Mouse (Mus musculus) myocyte (in vitro differentiated cells): ENCODE measurements around the gene Mroh8. TPM values are rescaled to one million over a fixed set of nuclear protein-coding genes. Genes with fewer than 3 reads are reported as not detected.

Experiments
- H3K27me3 ChIP-seq: one replicate; pipeline ENCODE4 v1.6.1; 2011; ENCODE audit not compliant: control insufficient read depth, insufficient read depth, insufficient read length
- H3K36me3 ChIP-seq: one replicate; pipeline ENCODE4 v1.6.1; 2011; ENCODE audit not compliant: control insufficient read depth, insufficient read depth
- H3K4me2 ChIP-seq: one replicate; pipeline ENCODE4 v1.6.1; 2011; ENCODE audit warnings: low read depth, control low read depth
- H3K4me3 ChIP-seq: one replicate; pipeline ENCODE4 v1.5.1; 2011; ENCODE audit warnings: mild to moderate bottlenecking, control low read depth, moderate library complexity
- H3K79me2 ChIP-seq: one replicate; pipeline ENCODE4 v1.6.1; 2011; ENCODE audit not compliant: control insufficient read depth, insufficient read depth
- H3ac ChIP-seq: one replicate; pipeline ENCODE4 v1.6.1; 2011; ENCODE audit not compliant: control insufficient read depth, insufficient read length
- CEBPB ChIP-seq: IDR thresholded peaks from 2 replicates; pipeline ENCODE4 v1.6.1; 2011; ENCODE audit warnings: mild to moderate bottlenecking, moderate library complexity; ENCODE audit not compliant: poor library complexity, insufficient read depth, severe bottlenecking
- E2F4 ChIP-seq: IDR thresholded peaks from one replicate; pipeline ENCODE4 v1.6.1; 2011; ENCODE audit warnings: mild to moderate bottlenecking, control low read depth, moderate library complexity; ENCODE audit not compliant: insufficient read depth
- MAX ChIP-seq: IDR thresholded peaks from one replicate; pipeline ENCODE4 v1.6.1; 2011; ENCODE audit warnings: low read depth, mild to moderate bottlenecking, control low read depth
- MYOD1 ChIP-seq, 3 experiments: IDR thresholded peaks; one replicate each; pipeline ENCODE4 v1.6.1; 2011; ENCODE audit warnings: control low read depth in 2 of 3, low read depth in 2 of 3, mild to moderate bottlenecking in 2 of 3, moderate library complexity in 1 of 3; ENCODE audit not compliant: insufficient read length in 2 of 3, control insufficient read depth in 1 of 3
- MYOG ChIP-seq, 3 experiments: IDR thresholded peaks; one replicate each; pipeline ENCODE4 v1.6.1; 2011; ENCODE audit warnings: control low read depth in 2 of 3, low read depth in 2 of 3, mild to moderate bottlenecking in 2 of 3; ENCODE audit not compliant: insufficient read length in 2 of 3, control insufficient read depth in 1 of 3, insufficient read depth in 1 of 3
- POLR2A ChIP-seq: IDR thresholded peaks from one replicate; pipeline ENCODE4 v1.6.1; 2011; ENCODE audit warnings: low read depth, mild to moderate bottlenecking, control low read depth, moderate library complexity; ENCODE audit not compliant: insufficient read length
- POLR2AphosphoS2 ChIP-seq: IDR thresholded peaks from one replicate; pipeline ENCODE4 v1.6.1; 2011; ENCODE audit warnings: low read depth, control low read depth; ENCODE audit not compliant: insufficient read length
- REST ChIP-seq: IDR thresholded peaks from one replicate; pipeline ENCODE4 v1.6.1; 2011; ENCODE audit warnings: mild to moderate bottlenecking, control low read depth, moderate library complexity; ENCODE audit not compliant: insufficient read depth, insufficient read length
- SRF ChIP-seq: IDR thresholded peaks from one replicate; pipeline ENCODE4 v1.6.1; 2011; ENCODE audit warnings: low read depth; ENCODE audit not compliant: control insufficient read depth, insufficient read length
- TCF12 ChIP-seq: IDR thresholded peaks from one replicate; pipeline ENCODE4 v1.6.1; 2011; ENCODE audit warnings: mild to moderate bottlenecking, control low read depth; ENCODE audit not compliant: poor library complexity, insufficient read depth, severe bottlenecking
- TCF3 ChIP-seq: IDR thresholded peaks from one replicate; pipeline ENCODE4 v1.6.1; 2011; ENCODE audit warnings: low read depth, control low read depth; ENCODE audit not compliant: insufficient read length
- USF1 ChIP-seq: IDR thresholded peaks from one replicate; pipeline ENCODE4 v1.6.1; 2011; ENCODE audit warnings: low read depth, mild to moderate bottlenecking, control low read depth, moderate library complexity
- polyA plus RNA-seq: library from polyadenylated mRNA; unstranded; fragments of >200 nt; fragmentation: generic; extraction: Trizol; gene quantifications from one replicate; pipeline ENCODE4 v1.2.1, GENCODE M21; 2012; ENCODE audit warnings: missing spikeins

The Mroh8 gene
- polyA plus RNA-seq, 1 experiment, result 0.10 TPM

DNA sequence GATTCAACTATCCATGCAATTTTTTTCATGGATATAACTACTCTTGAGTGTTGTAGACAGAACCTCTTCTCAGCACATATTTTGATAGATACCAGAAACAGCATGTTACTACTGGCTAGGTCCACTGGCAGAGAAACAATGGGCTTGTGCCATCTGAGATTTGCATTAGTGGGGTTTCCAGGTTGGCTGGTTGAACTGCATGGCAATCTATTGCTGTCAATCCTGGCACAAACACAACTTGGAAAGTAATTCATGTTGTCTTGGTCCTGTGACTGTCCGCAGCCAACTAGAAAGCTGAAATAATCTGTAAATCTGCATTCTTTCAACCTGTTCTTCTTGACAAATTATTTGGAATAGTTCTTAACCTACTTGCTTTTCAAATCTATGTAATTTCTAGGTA is 16.2 kb downstream of the Mroh8 start:
- no peaks in the 10 kb centered on the region for H3K36me3 ChIP-seq
- H3K79me2 ChIP-seq, result no peaks in the 10 kb centered on the region
- no peak overlapping the region for H3K4me2 ChIP-seq
- H3K4me3 ChIP-seq, result no peak overlapping the region
- TF ChIP-seq REST (no peak), TCF3 (no peak), SRF (no peak), CEBPB (no peak), POLR2AphosphoS2 (no peak), E2F4 (no peak), MYOG (IDR thresholded peaks at IDR 0.05; ENCODE audit: control insufficient read depth in 1 of 3, insufficient read depth in 1 of 3, insufficient read length in 2 of 3, low read depth in 2 of 3) (no peak), MAX (no peak), USF1 (no peak), MYOD1 (IDR thresholded peaks at IDR 0.05; ENCODE audit: control insufficient read depth in 1 of 3, insufficient read length in 2 of 3, low read depth in 2 of 3) (no peak), TCF12 (no peak), POLR2A (no peak)
- H3K27me3 ChIP-seq, result peaks cover 49% of the 10 kb centered on the region
- H3ac ChIP-seq, result no peak overlapping the region

DNA sequence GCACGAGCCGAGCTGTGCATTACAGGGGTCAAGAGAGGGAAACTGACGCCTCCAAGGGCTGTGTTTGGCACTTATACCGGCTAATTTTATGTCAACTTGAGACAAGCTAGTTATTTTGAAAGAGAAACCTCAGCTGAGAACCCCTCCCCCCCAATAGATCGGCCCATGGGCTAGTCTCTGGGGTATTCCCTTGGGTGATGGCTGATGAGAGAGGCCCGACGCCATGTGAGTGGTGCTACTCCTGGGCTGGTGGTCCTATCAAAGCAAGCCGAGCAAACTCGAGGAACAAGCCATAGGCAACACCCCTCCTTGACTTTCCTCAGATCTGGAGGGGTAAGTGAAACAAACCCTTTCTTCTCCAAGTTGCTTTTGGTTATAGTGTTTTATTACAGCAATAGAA is 16.8 kb downstream of the Mroh8 start:
- no peak for TF ChIP-seq E2F4
- no peak overlapping the region for H3K4me2 ChIP-seq

DNA sequence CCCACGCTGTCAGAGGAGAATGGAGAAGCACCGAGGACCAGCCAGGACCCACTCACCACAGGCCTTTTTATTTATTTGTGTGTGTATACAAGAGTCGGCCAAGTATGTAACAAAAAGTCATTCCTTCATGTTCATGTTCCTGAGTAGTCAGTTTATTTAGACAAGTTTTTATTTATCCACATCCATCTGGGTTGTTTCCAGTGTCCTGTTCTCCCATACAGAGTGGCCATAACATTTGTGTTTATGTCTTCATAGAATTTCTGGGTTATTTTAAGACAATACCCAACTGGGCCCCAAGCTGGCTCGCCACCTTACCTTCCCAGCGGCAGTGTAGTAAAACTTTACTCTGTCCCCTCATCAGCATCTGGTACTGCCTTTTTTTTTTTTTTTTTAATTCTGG is 17.4 kb downstream of the Mroh8 start:
- H3K36me3 ChIP-seq, result no peaks in the 10 kb centered on the region
- H3K4me2 ChIP-seq, result no peak overlapping the region
- no peak for TF ChIP-seq CEBPB
- H3K79me2 ChIP-seq, result no peaks in the 10 kb centered on the region
- peaks cover 50% of the 10 kb centered on the region for H3K27me3 ChIP-seq
- H3K4me3 ChIP-seq, result no peak overlapping the region
- no peak overlapping the region for H3ac ChIP-seq

More for the DNA sequence above, 16.8 kb downstream of the Mroh8 start:
- no peaks in the 10 kb centered on the region for H3K36me3 ChIP-seq
- no peak overlapping the region for H3ac ChIP-seq
- peaks cover 49% of the 10 kb centered on the region for H3K27me3 ChIP-seq
- H3K79me2 ChIP-seq, result no peaks in the 10 kb centered on the region
- no peak overlapping the region for H3K4me3 ChIP-seq

DNA sequence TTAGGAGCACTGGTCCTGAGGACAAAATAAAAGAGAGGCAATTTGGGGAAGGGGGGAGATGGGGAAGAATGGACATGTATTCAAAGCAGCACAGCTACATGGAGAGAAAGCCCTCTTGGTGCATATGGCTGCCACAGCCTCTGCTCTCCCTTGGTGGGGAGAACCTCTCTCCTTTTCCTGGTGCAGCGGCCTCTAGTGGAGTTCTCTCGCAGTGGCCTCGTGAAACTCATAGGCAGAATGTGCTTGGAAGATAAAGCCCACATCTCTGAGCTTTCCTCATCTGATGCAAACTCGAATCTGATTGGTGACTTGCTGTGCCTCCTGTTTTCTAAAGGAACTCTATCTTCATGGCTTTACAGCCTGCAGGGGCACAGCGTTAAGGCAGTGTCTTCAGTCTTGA is 19.6 kb downstream of the Mroh8 start:
- H3ac ChIP-seq, result no peak overlapping the region
- no peaks in the 10 kb centered on the region for H3K36me3 ChIP-seq
- H3K79me2 ChIP-seq, result no peaks in the 10 kb centered on the region
- peaks cover 60% of the 10 kb centered on the region for H3K27me3 ChIP-seq
- H3K4me2 ChIP-seq, result no peak overlapping the region
- no peak for TF ChIP-seq TCF3
- no peak for TF ChIP-seq SRF
- TF ChIP-seq E2F4, result no peak
- no peak for TF ChIP-seq CEBPB
- no peak for TF ChIP-seq REST
- TF ChIP-seq USF1, result no peak
- no peak for TF ChIP-seq MAX
- TF ChIP-seq POLR2A, result no peak
- no peak for TF ChIP-seq POLR2AphosphoS2
- no peak for TF ChIP-seq MYOG (IDR thresholded peaks at IDR 0.05; ENCODE audit: control insufficient read depth in 1 of 3, insufficient read depth in 1 of 3, insufficient read length in 2 of 3, low read depth in 2 of 3)
- TF ChIP-seq TCF12, result no peak
- TF ChIP-seq MYOD1 (IDR thresholded peaks at IDR 0.05; ENCODE audit: control insufficient read depth in 1 of 3, insufficient read length in 2 of 3, low read depth in 2 of 3), result no peak
- no peak overlapping the region for H3K4me3 ChIP-seq

DNA sequence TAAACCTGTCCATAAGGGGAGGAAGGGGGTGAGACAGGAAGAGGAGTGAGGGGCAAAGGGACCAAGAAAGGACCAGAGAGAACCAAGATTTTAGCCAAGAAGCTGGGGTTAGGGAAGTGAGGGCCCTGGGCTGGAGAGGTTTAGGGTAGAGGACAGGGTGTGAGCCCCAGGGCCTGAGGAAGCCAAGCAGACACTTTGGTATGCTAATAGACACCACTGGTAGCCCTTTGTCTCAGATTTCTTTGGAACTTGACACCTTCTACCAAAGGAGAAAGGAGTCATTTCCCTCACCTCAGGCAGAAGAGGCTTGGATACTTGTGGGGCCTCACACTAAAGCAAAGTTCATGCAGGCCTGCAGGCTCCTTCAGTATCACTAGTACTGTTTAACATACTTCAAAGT is 31.2 kb downstream of the Mroh8 start:
- Histone ChIP-seq H3K4me2 (no peak overlapping the region), H3K4me3 (no peak overlapping the region), H3K27me3 (peaks cover 5% of the 10 kb centered on the region), H3ac (no peak overlapping the region), H3K79me2 (no peaks in the 10 kb centered on the region), H3K36me3 (no peaks in the 10 kb centered on the region)
- TF ChIP-seq MYOD1 (IDR thresholded peaks at IDR 0.05; ENCODE audit: control insufficient read depth in 1 of 3, insufficient read length in 2 of 3, low read depth in 2 of 3) (no peak), TCF12 (no peak), MAX (no peak), REST (no peak), MYOG (IDR thresholded peaks at IDR 0.05; ENCODE audit: control insufficient read depth in 1 of 3, insufficient read depth in 1 of 3, insufficient read length in 2 of 3, low read depth in 2 of 3) (no peak), SRF (no peak), USF1 (no peak), E2F4 (no peak), POLR2A (no peak)
